Mouse (Mus musculus): ENCODE data around the gene Anapc11. TPM values are rescaled to one million over a fixed set of nuclear protein-coding genes. Genes with fewer than 3 reads are reported as not detected.
"Not testable (repeated sequence)": the region's sequence is repeated elsewhere in the genome, so short reads cannot be mapped to it uniquely, and the experiment has no call there.

Anapc11 gene
- polyA plus RNA-seq, 1 experiment from 2014 or later = 208 TPM

DNA sequence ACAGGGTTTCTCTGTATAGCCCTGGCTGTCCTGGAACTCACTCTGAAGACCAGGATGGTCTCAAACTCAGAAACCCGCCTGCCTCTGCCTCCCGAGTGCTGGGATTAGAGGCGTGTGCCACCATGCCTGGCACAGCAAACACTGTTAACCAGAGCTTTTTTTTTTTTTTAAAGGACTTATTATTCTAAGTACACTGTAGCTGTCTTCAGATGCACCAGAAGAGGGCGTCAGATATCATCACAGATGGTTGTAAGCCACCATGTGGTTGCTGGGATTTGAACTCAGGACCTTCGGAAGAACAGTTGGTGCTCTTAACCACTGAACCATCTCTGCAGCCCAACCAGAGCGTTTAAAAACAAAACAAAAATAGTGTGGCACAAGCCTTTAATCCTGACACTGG, 39.4 kb upstream of the Anapc11 start:
- not testable (repeated sequence) for H3K4me3 ChIP-seq (ENCODE audit: low read depth, low read length); H3K27ac ChIP-seq (ENCODE audit: low read depth, low read length); H3K4me1 ChIP-seq (replicated peaks; ENCODE audit: control insufficient read depth, insufficient read depth, low read length); H3K4me2 ChIP-seq; H3K9ac ChIP-seq (ENCODE audit: low read depth, low read length); DNase-seq (ENCODE audit: low spot score); H3K9me3 ChIP-seq (ENCODE audit: control insufficient read depth, low read length); ATAC-seq (replicated peaks; ENCODE audit: low FRiP score); H3K27me3 ChIP-seq (replicated peaks; ENCODE audit: control insufficient read depth, insufficient read depth, low read length)
- peaks cover 51% of the 10 kb centered on the region for H3K36me3 ChIP-seq (ENCODE audit: control insufficient read depth, insufficient read depth, low read length)
- WGBS = 82% methylated on average over 6 of the region's 6 CpGs

DNA sequence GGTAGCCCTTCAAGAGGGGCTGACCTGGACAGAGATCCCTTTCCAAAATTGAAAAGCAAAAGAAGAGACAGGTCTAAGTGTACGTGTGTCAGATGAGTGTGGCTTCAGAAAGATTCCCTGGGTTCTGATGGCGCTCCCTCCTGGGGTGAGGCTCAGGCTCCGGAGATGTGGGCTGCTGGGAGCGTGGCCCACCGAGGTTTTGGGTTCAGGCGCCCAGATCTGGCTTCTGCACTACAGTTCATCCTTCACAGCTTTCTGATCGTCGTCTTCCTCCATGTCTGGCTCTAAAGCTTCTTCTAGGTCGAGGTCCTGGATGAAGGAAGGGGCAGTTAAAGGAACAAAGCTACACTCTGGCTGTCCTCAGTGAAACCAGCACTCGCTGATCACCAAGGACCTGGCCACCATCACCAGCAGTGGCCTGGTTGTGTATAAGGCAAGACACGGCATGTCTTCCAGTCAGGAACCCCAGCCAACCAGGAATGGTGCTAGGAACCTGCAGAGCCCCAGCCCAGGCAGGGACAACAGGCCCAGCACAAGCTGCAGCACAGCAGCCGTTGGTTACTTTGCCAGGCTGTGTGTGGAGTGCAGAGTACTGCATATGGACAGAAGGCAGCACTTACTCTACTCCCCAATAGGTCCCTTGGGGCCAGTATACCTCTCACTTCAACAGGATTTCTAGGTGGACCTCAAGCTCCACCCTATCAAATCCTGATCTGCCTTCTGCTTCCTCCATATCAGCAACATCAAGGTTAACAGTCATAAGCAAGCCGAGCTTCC, 37.1 kb upstream of the Anapc11 start:
- Histone ChIP-seq H3K4me1 (replicated peaks; ENCODE audit: control insufficient read depth, insufficient read depth, low read length) (no peaks in the 10 kb centered on the region), H3K27ac (ENCODE audit: low read depth, low read length) (no peak overlapping the region), H3K4me2 (no peak overlapping the region), H3K4me3 (ENCODE audit: low read depth, low read length) (no peak overlapping the region), H3K27me3 (replicated peaks; ENCODE audit: control insufficient read depth, insufficient read depth, low read length) (no peaks in the 10 kb centered on the region), H3K9me3 (ENCODE audit: control insufficient read depth, low read length) (no peaks in the 10 kb centered on the region), H3K9ac (ENCODE audit: low read depth, low read length) (no peak overlapping the region), H3K36me3 (ENCODE audit: control insufficient read depth, insufficient read depth, low read length) (peaks cover 71% of the 10 kb centered on the region)
- DNase-seq (ENCODE audit: low spot score) = no peak
- WGBS = 88% methylated on average over 13 of the region's 13 CpGs
- no peak for ATAC-seq (replicated peaks; ENCODE audit: low FRiP score)

DNA sequence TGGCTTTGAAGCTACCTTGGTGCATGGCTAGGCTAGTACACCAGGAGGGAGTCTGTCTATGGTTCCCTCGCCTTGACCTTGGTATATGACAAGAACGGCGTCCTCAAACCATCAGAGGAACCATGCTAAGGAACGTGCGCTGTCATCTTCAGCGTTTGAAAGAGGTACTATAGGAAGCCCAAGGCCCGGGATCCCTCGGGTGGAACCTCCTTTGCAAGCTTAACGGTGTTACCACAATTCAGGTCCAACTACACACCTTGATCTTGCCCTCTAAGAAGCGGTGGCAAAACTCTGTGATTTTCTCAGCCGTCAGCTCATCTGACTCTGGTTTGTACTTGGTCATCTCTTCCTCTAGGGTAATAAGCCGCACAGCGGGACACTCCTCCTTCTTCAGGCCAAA, 35.3 kb upstream of the Anapc11 start:
- H3K4me2 ChIP-seq = no peak overlapping the region
- no peak for ATAC-seq (replicated peaks; ENCODE audit: low FRiP score)

GRCm38 (mm10) chr11:120565114-120565513, 33.1 kb upstream of the Anapc11 start:
- H3K4me2 ChIP-seq = no peak overlapping the region
- H3K9me3 ChIP-seq (ENCODE audit: control insufficient read depth, low read length) = no peaks in the 10 kb centered on the region
- no peaks in the 10 kb centered on the region for H3K27me3 ChIP-seq (replicated peaks; ENCODE audit: control insufficient read depth, insufficient read depth, low read length)
- WGBS = 86% methylated on average over 9 of the region's 9 CpGs
- H3K4me3 ChIP-seq (ENCODE audit: low read depth, low read length) = no peak overlapping the region
- no peak for DNase-seq (ENCODE audit: low spot score)
- H3K27ac ChIP-seq (ENCODE audit: low read depth, low read length) = no peak overlapping the region
- H3K9ac ChIP-seq (ENCODE audit: low read depth, low read length) = no peak overlapping the region
- no peak for ATAC-seq (replicated peaks; ENCODE audit: low FRiP score)
- peaks cover 84% of the 10 kb centered on the region for H3K36me3 ChIP-seq (ENCODE audit: control insufficient read depth, insufficient read depth, low read length)
- no peaks in the 10 kb centered on the region for H3K4me1 ChIP-seq (replicated peaks; ENCODE audit: control insufficient read depth, insufficient read depth, low read length)

More for the DNA sequence above, 35.3 kb upstream of the Anapc11 start:
- no peak for DNase-seq (ENCODE audit: low spot score)
- Histone ChIP-seq H3K27me3 (replicated peaks; ENCODE audit: control insufficient read depth, insufficient read depth, low read length) (no peaks in the 10 kb centered on the region), H3K4me3 (ENCODE audit: low read depth, low read length) (no peak overlapping the region), H3K36me3 (ENCODE audit: control insufficient read depth, insufficient read depth, low read length) (peaks cover 86% of the 10 kb centered on the region), H3K27ac (ENCODE audit: low read depth, low read length) (no peak overlapping the region), H3K9me3 (ENCODE audit: control insufficient read depth, low read length) (no peaks in the 10 kb centered on the region), H3K4me1 (replicated peaks; ENCODE audit: control insufficient read depth, insufficient read depth, low read length) (no peaks in the 10 kb centered on the region), H3K9ac (ENCODE audit: low read depth, low read length) (no peak overlapping the region)
- 94% methylated on average over 13 of the region's 13 CpGs for WGBS

DNA sequence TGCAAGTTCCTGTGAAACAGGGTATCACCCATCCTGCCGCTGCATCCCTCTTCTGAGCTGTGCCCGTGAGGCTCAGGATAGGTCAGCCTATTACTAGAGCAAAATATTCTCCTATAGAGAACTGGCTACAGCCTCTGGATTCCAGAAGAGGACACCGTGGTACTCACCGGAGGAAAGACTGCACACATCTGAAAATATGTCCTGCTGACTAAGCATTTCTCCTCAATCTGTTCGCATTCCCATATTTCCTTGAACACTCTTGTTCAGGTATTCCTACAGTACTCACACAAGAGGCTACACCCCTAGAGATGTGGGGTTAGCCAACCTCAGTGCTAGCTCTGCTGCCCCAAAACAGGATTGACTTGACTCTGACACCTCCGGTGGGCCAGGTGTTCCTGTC, 29.9 kb upstream of the Anapc11 start:
- Histone ChIP-seq H3K27me3 (replicated peaks; ENCODE audit: control insufficient read depth, insufficient read depth, low read length) (no peaks in the 10 kb centered on the region), H3K36me3 (ENCODE audit: control insufficient read depth, insufficient read depth, low read length) (peaks cover 66% of the 10 kb centered on the region), H3K9me3 (ENCODE audit: control insufficient read depth, low read length) (no peaks in the 10 kb centered on the region), H3K4me3 (ENCODE audit: low read depth, low read length) (no peak overlapping the region), H3K4me1 (replicated peaks; ENCODE audit: control insufficient read depth, insufficient read depth, low read length) (peaks cover 14% of the 10 kb centered on the region), H3K9ac (ENCODE audit: low read depth, low read length) (no peak overlapping the region), H3K4me2 (no peak overlapping the region), H3K27ac (ENCODE audit: low read depth, low read length) (no peak overlapping the region)
- ATAC-seq (replicated peaks; ENCODE audit: low FRiP score) (no peak), DNase-seq (ENCODE audit: low spot score) (no peak)
- WGBS = 95% methylated on average over 6 of the region's 6 CpGs

- Histone ChIP-seq H3K4me3 (ENCODE audit: low read depth, low read length) (peak overlapping the region; percentile 81), H3K36me3 (ENCODE audit: control insufficient read depth, insufficient read depth, low read length) (peaks cover 41% of the 10 kb centered on the region), H3K27me3 (replicated peaks; ENCODE audit: control insufficient read depth, insufficient read depth, low read length) (no peaks in the 10 kb centered on the region), H3K27ac (ENCODE audit: low read depth, low read length) (no peak overlapping the region), H3K4me2 (peak overlapping the region; percentile 93), H3K9ac (ENCODE audit: low read depth, low read length) (peak overlapping the region; percentile 97), H3K9me3 (ENCODE audit: control insufficient read depth, low read length) (no peaks in the 10 kb centered on the region), H3K4me1 (replicated peaks; ENCODE audit: control insufficient read depth, insufficient read depth, low read length) (peaks cover 25% of the 10 kb centered on the region)
- 39% methylated on average over 3 of the region's 3 CpGs for WGBS
- DNase-seq (ENCODE audit: low spot score) (no peak), ATAC-seq (replicated peaks; ENCODE audit: low FRiP score) (no peak)
These were observed 27.1 kb upstream of the Anapc11 start for GRCm38 (mm10) chr11:120571122-120571521.

DNA sequence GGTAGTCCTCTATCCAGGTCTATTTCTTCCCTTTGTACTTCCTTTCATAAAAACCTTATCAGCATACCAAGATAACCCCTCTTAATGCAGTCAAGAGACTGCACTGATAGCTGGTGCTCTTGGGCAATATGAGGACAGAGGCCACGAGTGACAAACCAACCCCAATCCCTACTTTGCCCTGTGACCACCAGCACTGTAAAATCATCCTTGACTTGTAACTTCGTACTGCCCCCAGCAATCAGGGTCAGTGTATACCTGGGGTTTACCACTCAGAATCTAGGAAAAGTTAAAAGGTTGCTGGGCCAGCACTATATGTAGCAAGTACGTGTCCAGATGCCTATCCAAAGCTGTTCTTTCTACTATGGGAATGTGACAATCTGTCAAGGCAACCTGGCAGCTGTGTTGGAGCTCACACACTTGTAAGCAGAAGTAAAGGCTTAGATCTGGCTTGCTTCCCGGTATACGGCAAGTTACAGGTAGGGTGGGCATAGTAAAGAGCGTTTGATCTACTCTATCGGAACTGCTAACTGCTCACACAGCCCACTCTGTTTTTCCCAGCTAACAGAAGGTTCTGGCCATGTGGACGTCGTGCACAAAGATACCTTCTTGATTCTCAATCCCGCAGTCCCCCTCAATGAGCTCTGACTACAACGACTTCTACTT, 26.3 kb upstream of the Anapc11 start:
- peak overlapping the region; percentile 97 for H3K9ac ChIP-seq (ENCODE audit: low read depth, low read length)
- peak overlapping the region; percentile 93 for H3K4me2 ChIP-seq
- DNase-seq (ENCODE audit: low spot score) (no peak), ATAC-seq (replicated peaks; ENCODE audit: low FRiP score) (no peak)
- peak overlapping the region; percentile 81 for H3K4me3 ChIP-seq (ENCODE audit: low read depth, low read length)
- H3K9me3 ChIP-seq (ENCODE audit: control insufficient read depth, low read length) = no peaks in the 10 kb centered on the region
- H3K36me3 ChIP-seq (ENCODE audit: control insufficient read depth, insufficient read depth, low read length) = peaks cover 34% of the 10 kb centered on the region
- H3K27me3 ChIP-seq (replicated peaks; ENCODE audit: control insufficient read depth, insufficient read depth, low read length) = no peaks in the 10 kb centered on the region
- H3K4me1 ChIP-seq (replicated peaks; ENCODE audit: control insufficient read depth, insufficient read depth, low read length) = peaks cover 25% of the 10 kb centered on the region
- H3K27ac ChIP-seq (ENCODE audit: low read depth, low read length) = peak overlapping the region; percentile 85
- WGBS = 6% methylated on average over 11 of the region's 11 CpGs

GRCm38 (mm10) chr11:120572417-120572751, 25.8 kb upstream of the Anapc11 start:
- H3K27me3 ChIP-seq (replicated peaks; ENCODE audit: control insufficient read depth, insufficient read depth, low read length) = no peaks in the 10 kb centered on the region
- H3K9me3 ChIP-seq (ENCODE audit: control insufficient read depth, low read length) = no peaks in the 10 kb centered on the region
- peak overlapping the region; percentile 93 for H3K4me2 ChIP-seq
- H3K36me3 ChIP-seq (ENCODE audit: control insufficient read depth, insufficient read depth, low read length) = peaks cover 33% of the 10 kb centered on the region
- no peak for DNase-seq (ENCODE audit: low spot score)
- peak overlapping the region; percentile 81 for H3K4me3 ChIP-seq (ENCODE audit: low read depth, low read length)
- H3K4me1 ChIP-seq (replicated peaks; ENCODE audit: control insufficient read depth, insufficient read depth, low read length) = peaks cover 29% of the 10 kb centered on the region
- H3K9ac ChIP-seq (ENCODE audit: low read depth, low read length) = peak overlapping the region; percentile 97
- under 1% methylated on average over 21 of the region's 24 CpGs for WGBS
- peak overlapping the region; percentile 85 for H3K27ac ChIP-seq (ENCODE audit: low read depth, low read length)
- peak; percentile 33 for ATAC-seq (replicated peaks; ENCODE audit: low FRiP score)

All from liver, embryonic 11.5 days (tissue).